ENCODE assay signal across 8 mouse cellular contexts in the genomic region with DNA sequence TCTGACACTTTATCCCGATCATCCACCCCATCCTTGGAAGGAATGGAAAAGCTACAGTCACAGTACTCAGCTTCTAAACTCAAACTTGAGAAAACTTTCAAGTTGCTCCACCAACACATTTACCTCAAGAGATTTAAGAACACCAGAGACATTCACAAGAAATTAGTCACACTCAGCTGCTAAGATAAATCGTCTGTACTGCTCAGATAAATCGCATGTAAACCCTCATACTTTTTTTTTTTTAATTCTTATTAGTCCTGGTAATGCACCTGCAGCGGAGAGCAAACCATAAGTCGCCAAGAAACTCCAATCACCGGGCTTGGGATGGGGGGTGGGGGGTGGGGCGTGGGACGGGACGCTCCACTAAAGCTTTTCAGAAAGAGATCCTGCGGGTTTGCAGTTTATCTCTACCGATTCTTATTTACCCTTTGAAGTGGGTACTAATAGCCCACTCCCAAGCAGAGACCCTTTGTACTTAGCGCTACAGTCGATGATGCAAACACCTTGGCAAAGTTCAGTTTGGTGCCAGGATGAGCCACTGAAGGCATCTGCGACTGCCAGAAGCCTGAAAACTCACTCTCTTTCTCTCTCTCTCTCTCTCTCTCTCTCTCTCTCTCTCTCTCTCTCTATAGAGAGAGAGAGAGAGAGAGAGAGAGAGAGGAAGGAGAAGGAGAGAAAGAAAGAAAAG. TPM values are rescaled to one million over a fixed set of nuclear protein-coding genes. Genes with fewer than 3 reads are reported as not detected.
DNase-seq lines count a peak whose midpoint lies in the region; ATAC-seq and TF ChIP-seq lines count a peak whose summit lies in the region.

No protein-coding gene starts in this region.

- TF ChIP-seq POLR2A in embryonic fibroblast, embryonic 13.5 days (IDR thresholded peaks at IDR 0.05; ENCODE audit: low read depth, low read length): no peak

- 15% methylated on average over 14 of the region's 14 CpGs for WGBS in heart, embryonic 10.5 days
- WGBS in liver, embryonic 11.5 days: 12% methylated on average over 14 of the region's 14 CpGs
- 9% methylated on average over 14 of the region's 14 CpGs for WGBS in stomach, embryonic 16.5 days

- peak overlapping the region; percentile 35 for H3ac ChIP-seq in C2C12 (ENCODE audit: control insufficient read depth, insufficient read length, low read depth)

- peak overlapping the region; percentile 79 for H3K9ac ChIP-seq in liver, embryonic 11.5 days (ENCODE audit: low read depth, low read length)
- H3K9ac ChIP-seq in stomach, embryonic 16.5 days (ENCODE audit: low read length): peak overlapping the region; percentile 94

- H3K27ac ChIP-seq in heart, embryonic 10.5 days: peak overlapping the region; percentile 92
- H3K27ac ChIP-seq in embryonic fibroblast, embryonic 13.5 days (ENCODE audit: insufficient read depth, low read length): no peak overlapping the region
- H3K27ac ChIP-seq in liver, embryonic 11.5 days (ENCODE audit: low read depth, low read length): no peak overlapping the region
- H3K27ac ChIP-seq in stomach, embryonic 16.5 days (ENCODE audit: low read length): no peak overlapping the region

- 0 out of 2 replicates have a peak, but pooled peaks cover 4% of the 10 kb centered on the region for H3K36me3 ChIP-seq in heart, embryonic 10.5 days
- no peaks in the 10 kb centered on the region for H3K36me3 ChIP-seq in C2C12 (ENCODE audit: control insufficient read depth, insufficient read depth)
- no peaks in the 10 kb centered on the region for H3K36me3 ChIP-seq in liver, embryonic 11.5 days (ENCODE audit: control insufficient read depth, insufficient read depth, low read length)
- H3K36me3 ChIP-seq in stomach, embryonic 16.5 days (ENCODE audit: control insufficient read depth, insufficient read depth, low read length): no peaks in the 10 kb centered on the region

- DNase-seq in heart, embryonic 10.5 days (ENCODE audit: low spot score): no peak
- no peak for DNase-seq in heart, adult 8-10 months (ENCODE audit: low spot score)
- no peak for DNase-seq in liver, embryonic 11.5 days (ENCODE audit: low spot score)
- no peak for DNase-seq in frontal cortex, postnatal 36 days (ENCODE audit: low spot score in 2 of 2)
- no peak for DNase-seq in right cerebral cortex, adult 18-20 months

- H3K4me3 ChIP-seq in heart, embryonic 10.5 days: peak overlapping the region; percentile 90
- H3K4me3 ChIP-seq in C2C12 (ENCODE audit: insufficient read depth, poor library complexity, severe bottlenecking): peak overlapping the region; percentile 56
- H3K4me3 ChIP-seq in embryonic fibroblast, embryonic 13.5 days (ENCODE audit: insufficient read depth, low read length): peak overlapping the region; percentile 53
- peak overlapping the region; percentile 83 for H3K4me3 ChIP-seq in liver, embryonic 11.5 days (ENCODE audit: low read depth, low read length)
- H3K4me3 ChIP-seq in stomach, embryonic 16.5 days (replicated peaks; ENCODE audit: low read length): peak overlapping the region; percentile 96

- peak overlapping the region; percentile 93 for H3K4me2 ChIP-seq in liver, embryonic 11.5 days
- H3K4me2 ChIP-seq in stomach, embryonic 16.5 days (ENCODE audit: low read depth, low read length): peak overlapping the region; percentile 82

- no peak for ATAC-seq in liver, embryonic 11.5 days (replicated peaks; ENCODE audit: low FRiP score)
- no peak for ATAC-seq in stomach, embryonic 16.5 days (ENCODE audit: insufficient read depth, low FRiP score)

- H3K79me3 ChIP-seq in C2C12 (ENCODE audit: low read depth): no peaks in the 10 kb centered on the region

- no peak for TF ChIP-seq CTCF in C2C12 (IDR thresholded peaks at IDR 0.05; ENCODE audit: control insufficient read depth, insufficient read depth, insufficient read length)
- no peak for TF ChIP-seq CTCF in embryonic fibroblast, embryonic 13.5 days (IDR thresholded peaks at IDR 0.05; ENCODE audit: borderline replicate concordance, insufficient read depth, low read length)

- H3K27me3 ChIP-seq in heart, embryonic 10.5 days (ENCODE audit: insufficient read depth, poor library complexity, severe bottlenecking): 0 out of 2 replicates have a peak, but pooled peaks cover 5% of the 10 kb centered on the region
- no peaks in the 10 kb centered on the region for H3K27me3 ChIP-seq in C2C12 (ENCODE audit: control insufficient read depth, insufficient read depth, insufficient read length)
- H3K27me3 ChIP-seq in liver, embryonic 11.5 days (replicated peaks; ENCODE audit: control insufficient read depth, insufficient read depth, low read length): no peaks in the 10 kb centered on the region; the same call in 1 of the 2 replicates
- H3K27me3 ChIP-seq in stomach, embryonic 16.5 days (ENCODE audit: control insufficient read depth, insufficient read depth, low read length): no peaks in the 10 kb centered on the region

- peaks cover 13% of the 10 kb centered on the region for H3K4me1 ChIP-seq in heart, embryonic 10.5 days
- no peaks in the 10 kb centered on the region for H3K4me1 ChIP-seq in embryonic fibroblast, embryonic 13.5 days (ENCODE audit: control insufficient read depth, insufficient read depth, low read length)
- H3K4me1 ChIP-seq in liver, embryonic 11.5 days (replicated peaks; ENCODE audit: control insufficient read depth, insufficient read depth, low read length): peaks cover 15% of the 10 kb centered on the region
- H3K4me1 ChIP-seq in stomach, embryonic 16.5 days (ENCODE audit: control insufficient read depth, insufficient read depth, low read length): peaks cover 13% of the 10 kb centered on the region; the same call in 1 of the 2 replicates

- no peaks in the 10 kb centered on the region for H3K79me2 ChIP-seq in C2C12 (ENCODE audit: control insufficient read depth, insufficient read depth)

- H3K9me3 ChIP-seq in heart, embryonic 10.5 days: no peaks in the 10 kb centered on the region
- H3K9me3 ChIP-seq in liver, embryonic 11.5 days (ENCODE audit: control insufficient read depth, low read length): no peaks in the 10 kb centered on the region
- no peaks in the 10 kb centered on the region for H3K9me3 ChIP-seq in stomach, embryonic 16.5 days (replicated peaks; ENCODE audit: control insufficient read depth, low read length)

TF ChIP-seq in C2C12, 6 proteins besides CTCF, POLR2A, EP300 and RAD21:
- TF ChIP-seq MYOG (IDR thresholded peaks at IDR 0.05; ENCODE audit: control insufficient read depth, extremely low read depth, insufficient read length) (no peak), CEBPB (IDR thresholded peaks at IDR 0.05; ENCODE audit: low read depth) (peak; percentile 21), USF1 (IDR thresholded peaks at IDR 0.05; ENCODE audit: low read depth) (no peak), MYOD1 (IDR thresholded peaks at IDR 0.05; ENCODE audit: control insufficient read depth, insufficient read length, low read depth) (no peak), FOSL1 (IDR thresholded peaks at IDR 0.05; ENCODE audit: insufficient read depth, low read length, poor library complexity, severe bottlenecking) (no peak), MAX (IDR thresholded peaks at IDR 0.05) (no peak)

RNA-seq across cellular contexts. Expression of gene Wdtc1, which starts 15.3 kb away (rescaled TPM):
- polyA plus RNA-seq in heart, embryonic 10.5 days (2016; fragmentation: Nextera tagmentation; extraction: Ambion mirVana): 13.4 and 14.2 TPM in 2 replicates
- total RNA-seq in heart, adult 8-10 months (2022): 10 to 100 TPM; 77.3 to 94.3 (median 79.2) TPM
- 19.6 TPM for polyA plus RNA-seq in C2C12 (2012; fragmentation: generic; extraction: Trizol)
- polyA plus RNA-seq in embryonic fibroblast, embryonic 13.5 days (2011; ENCODE audit: insufficient read length, low read depth, missing spikeins): 21.2 and 21.7 TPM in 2 replicates
- 14.0 and 14.5 TPM in 2 replicates for polyA plus RNA-seq in liver, embryonic 11.5 days (2014; fragmentation: Nextera tagmentation; extraction: Ambion mirVana)
- 12.9 and 14.8 TPM in 2 replicates for polyA plus RNA-seq in stomach, embryonic 16.5 days (2015; fragmentation: Nextera tagmentation; extraction: Ambion mirVana)

RNA-seq across cellular contexts. Expression of gene Slc9a1, which starts 31.5 kb away (rescaled TPM):
- 7.6 and 8.2 TPM in 2 replicates for polyA plus RNA-seq in heart, embryonic 10.5 days (2016; fragmentation: Nextera tagmentation; extraction: Ambion mirVana)
- 10 to 100 TPM; 16.0 to 21.9 (median 16.5) TPM for total RNA-seq in heart, adult 8-10 months (2022)
- polyA plus RNA-seq in C2C12 (2012; fragmentation: generic; extraction: Trizol): 19.4 TPM
- polyA plus RNA-seq in embryonic fibroblast, embryonic 13.5 days (2011; ENCODE audit: insufficient read length, low read depth, missing spikeins): 26.2 and 34.7 TPM in 2 replicates
- polyA plus RNA-seq in liver, embryonic 11.5 days (2014; fragmentation: Nextera tagmentation; extraction: Ambion mirVana): 6.9 and 7.7 TPM in 2 replicates
- polyA plus RNA-seq in stomach, embryonic 16.5 days (2015; fragmentation: Nextera tagmentation; extraction: Ambion mirVana): 10.1 and 10.7 TPM in 2 replicates
